Mouse (Mus musculus) intestine, postnatal 0 days (tissue): ENCODE results near the gene Adra1d. TPM values are rescaled to one million over a fixed set of nuclear protein-coding genes. Genes with fewer than 3 reads are reported as not detected.
A peak's percentile ranks its signal among the peaks of the same experiment; 100 is the strongest.

Experiments
- ATAC-seq: fragments of 200-750 bp; cut with Nextera tagmentation; 2 replicates; pipeline ENCODE4 v1.8.0; 2017; ENCODE audit warnings: mild to moderate bottlenecking, moderate TSS enrichment, moderate library complexity
- H3K27ac ChIP-seq: fragments of 300-500 bp; sonication (generic); 2 replicates; pipeline ENCODE4 v1.5.1; 2014; ENCODE audit warnings: mild to moderate bottlenecking, low read depth, low read length, moderate library complexity
- H3K27me3 ChIP-seq: fragments of 300-500 bp; sonication (generic); replicated peaks from 2 replicates; pipeline ENCODE4 v1.6.1; 2014; ENCODE audit warnings: low read length, mixed read lengths; ENCODE audit not compliant: control insufficient read depth, insufficient read depth
- H3K36me3 ChIP-seq: fragments of 300-500 bp; sonication (generic); 2 replicates; pipeline ENCODE4 v1.6.1; 2014; ENCODE audit warnings: mild to moderate bottlenecking, moderate library complexity; ENCODE audit not compliant: control insufficient read depth, insufficient read depth
- H3K4me1 ChIP-seq: fragments of 300-500 bp; sonication (generic); replicated peaks from 2 replicates; pipeline ENCODE4 v1.6.1; 2014; ENCODE audit warnings: antibody characterized with exemption, low read length, mixed read lengths; ENCODE audit not compliant: control insufficient read depth, insufficient read depth
- H3K4me2 ChIP-seq: fragments of 300-500 bp; sonication (generic); replicated peaks from 2 replicates; pipeline ENCODE4 v1.6.1; 2014; ENCODE audit warnings: low read depth, mild to moderate bottlenecking, moderate library complexity
- H3K4me3 ChIP-seq: fragments of 300-500 bp; sonication (generic); 2 replicates; pipeline ENCODE4 v1.5.1; 2014; ENCODE audit warnings: low read depth, low read length
- H3K9ac ChIP-seq: fragments of 300-500 bp; sonication (generic); 2 replicates; pipeline ENCODE4 v1.6.1; 2014; ENCODE audit warnings: mild to moderate bottlenecking, low read depth, low read length
- H3K9me3 ChIP-seq: fragments of 300-500 bp; sonication (generic); 2 replicates; pipeline ENCODE4 v1.6.1; 2016; ENCODE audit warnings: mixed run types; ENCODE audit not compliant: control insufficient read depth
- CTCF ChIP-seq: sonication (generic); IDR thresholded peaks from 2 replicates; pipeline ENCODE4 v1.5.1; 2016; ENCODE audit warnings: low read depth, mild to moderate bottlenecking, control low read depth, antibody characterized with exemption, moderate library complexity
- WGBS: fragments of 180-500 bp; shearing (Covaris S2); extraction: QIAGEN DNeasy Blood & Tissue Kit; methylation state at CpG from one replicate; pipeline ENCODE4 v1.1.7; 2014; 5-methylcytosine and 5-hydroxymethylcytosine counted together
- polyA plus RNA-seq: library from polyadenylated mRNA; unstranded; fragments of >200 nt; fragmentation: Nextera tagmentation; extraction: Ambion mirVana; gene quantifications from 2 replicates; pipeline ENCODE4 v1.2.1, GENCODE M21; 2015

Adra1d gene
- polyA plus RNA-seq, 1 experiment from 2014 or later = 0.05 TPM

- no peak overlapping the region for H3K4me3 ChIP-seq
- no peaks in the 10 kb centered on the region for H3K27me3 ChIP-seq
- H3K9me3 ChIP-seq = no peaks in the 10 kb centered on the region
- no peak overlapping the region for H3K27ac ChIP-seq
- H3K4me2 ChIP-seq = no peak overlapping the region
- no peak for TF ChIP-seq CTCF
- H3K36me3 ChIP-seq = no peaks in the 10 kb centered on the region; the same call in 1 of the 2 replicates
- WGBS = 17% methylated on average over 2 of the region's 2 CpGs
- H3K9ac ChIP-seq = no peak overlapping the region
- no peak for ATAC-seq
- no peaks in the 10 kb centered on the region for H3K4me1 ChIP-seq
Measured at GRCm38 (mm10) chr2:131513477-131513876, 48.6 kb downstream of the Adra1d start.

GRCm38 (mm10) chr2:131510531-131510930 lies 51.6 kb downstream of the Adra1d start:
- Histone ChIP-seq H3K4me3 (no peak overlapping the region), H3K9me3 (no peaks in the 10 kb centered on the region), H3K4me1 (no peaks in the 10 kb centered on the region), H3K36me3 (no peaks in the 10 kb centered on the region), H3K27ac (no peak overlapping the region), H3K9ac (no peak overlapping the region), H3K27me3 (no peaks in the 10 kb centered on the region), H3K4me2 (no peak overlapping the region)
- ATAC-seq = no peak
- 81% methylated on average over 5 of the region's 5 CpGs for WGBS
- no peak for TF ChIP-seq CTCF

GRCm38 (mm10) chr2:131509671-131510313 lies 52.3 kb downstream of the Adra1d start:
- peak; percentile 86 for TF ChIP-seq CTCF
- Histone ChIP-seq H3K4me3 (no peak overlapping the region), H3K27ac (no peak overlapping the region), H3K4me1 (no peaks in the 10 kb centered on the region), H3K27me3 (no peaks in the 10 kb centered on the region), H3K9ac (0 out of 2 replicates have a peak overlapping the region, but pooled peaks have one; percentile 24), H3K9me3 (no peaks in the 10 kb centered on the region), H3K36me3 (no peaks in the 10 kb centered on the region), H3K4me2 (peak overlapping the region; percentile 52)
- ATAC-seq = peak; percentile 46
- WGBS = 12% methylated on average over 17 of the region's 17 CpGs

- Histone ChIP-seq H3K4me2 (no peak overlapping the region), H3K27ac (no peak overlapping the region), H3K4me1 (no peaks in the 10 kb centered on the region), H3K27me3 (no peaks in the 10 kb centered on the region), H3K4me3 (no peak overlapping the region), H3K36me3 (no peaks in the 10 kb centered on the region), H3K9ac (no peak overlapping the region), H3K9me3 (no peaks in the 10 kb centered on the region)
- WGBS = 43% methylated on average over 2 of the region's 2 CpGs
- no peak for TF ChIP-seq CTCF
- no peak for ATAC-seq
Measured at GRCm38 (mm10) chr2:131508501-131508900, 53.6 kb downstream of the Adra1d start.

- no peaks in the 10 kb centered on the region for H3K4me1 ChIP-seq
- H3K9ac ChIP-seq = no peak overlapping the region
- H3K27ac ChIP-seq = no peak overlapping the region
- H3K27me3 ChIP-seq = no peaks in the 10 kb centered on the region
- no peaks in the 10 kb centered on the region for H3K36me3 ChIP-seq
- TF ChIP-seq CTCF = no peak
- no peak overlapping the region for H3K4me3 ChIP-seq
- H3K9me3 ChIP-seq = no peaks in the 10 kb centered on the region
- 40% methylated on average over 3 of the region's 3 CpGs for WGBS
- H3K4me2 ChIP-seq = no peak overlapping the region
- no peak for ATAC-seq
Measured at GRCm38 (mm10) chr2:131506358-131506757, 55.7 kb downstream of the Adra1d start.

- Histone ChIP-seq H3K9ac (no peak overlapping the region), H3K4me3 (no peak overlapping the region), H3K27ac (no peak overlapping the region), H3K4me2 (no peak overlapping the region), H3K36me3 (no peaks in the 10 kb centered on the region), H3K27me3 (no peaks in the 10 kb centered on the region), H3K4me1 (no peaks in the 10 kb centered on the region), H3K9me3 (no peaks in the 10 kb centered on the region)
- no peak for TF ChIP-seq CTCF
- ATAC-seq = no peak
Measured at GRCm38 (mm10) chr2:131505431-131505830, 56.7 kb downstream of the Adra1d start.
